Mouse (Mus musculus) lung, postnatal 0 days (tissue): ENCODE measurements around the gene Htr3b.

Source experiments
- CTCF ChIP-seq: IDR thresholded peaks from 2 replicates; pipeline ENCODE4 v1.5.1; 2016; ENCODE audit warnings: antibody characterized with exemption, mild to moderate bottlenecking
- EP300 ChIP-seq: IDR thresholded peaks from 2 replicates; pipeline ENCODE4 v1.6.1; 2016; ENCODE audit warnings: antibody characterized with exemption, mild to moderate bottlenecking, control low read depth

DNA sequence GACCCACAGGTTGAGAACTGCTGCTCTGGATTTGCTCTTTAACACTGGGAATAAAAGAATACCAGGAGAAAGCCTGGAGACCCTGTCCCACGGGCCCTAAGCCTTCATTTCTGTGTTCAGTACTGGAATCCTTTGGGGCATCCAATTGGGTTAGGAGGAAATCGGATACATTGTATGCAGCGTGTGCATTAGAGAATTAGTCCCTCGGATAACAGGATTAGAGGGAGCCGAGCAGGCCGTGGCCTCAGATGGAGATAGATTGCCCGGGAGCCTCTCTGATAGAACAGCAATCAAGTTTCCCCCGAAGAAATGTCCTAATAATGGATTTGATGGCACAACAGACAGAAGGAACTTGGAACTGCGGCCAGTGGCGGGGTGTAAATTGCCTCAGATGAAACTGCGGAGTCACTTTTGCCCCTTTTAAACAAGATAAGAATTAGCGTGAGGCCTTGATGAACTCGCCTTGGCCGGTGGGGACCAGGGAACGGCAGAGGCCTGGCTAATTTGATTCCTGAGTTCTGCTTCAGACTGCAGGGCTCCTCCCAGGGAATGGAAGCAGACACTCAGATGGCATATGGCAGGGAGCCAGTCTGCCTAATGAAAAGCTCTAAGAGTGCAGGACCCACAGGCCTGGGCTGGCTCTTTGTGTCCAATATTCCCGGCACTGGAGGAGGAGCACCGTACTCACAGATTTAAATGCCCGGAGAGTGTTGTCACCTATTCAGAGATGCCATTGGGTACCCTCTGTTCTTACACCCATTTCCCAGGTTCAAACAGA, 48.6 kb downstream of the Htr3b start:
- TF ChIP-seq CTCF = no peak
- TF ChIP-seq EP300 = no peak
